Mouse (Mus musculus) megakaryocyte, embryonic 14.5 days (primary cell): ENCODE data around the gene Pacsin2.

Experiments used
- FLI1 ChIP-seq: IDR thresholded peaks from 2 replicates; pipeline ENCODE4 v1.6.1; 2012; ENCODE audit warnings: low read length, inconsistent platforms, mixed read lengths
- GATA1 ChIP-seq: IDR thresholded peaks from 3 replicates; pipeline ENCODE4 v1.6.1; 2012; ENCODE audit warnings: mixed read lengths, low read length, inconsistent platforms, borderline replicate concordance

GRCm38 (mm10) chr15:83453879-83454278 is 10.5 kb downstream of the Pacsin2 start:
- TF ChIP-seq FLI1 (no peak), GATA1 (no peak)
